Mouse (Mus musculus) stomach, postnatal 0 days (tissue): ENCODE measurements around the gene Pcyt1b.

Experiments
- CTCF ChIP-seq: IDR thresholded peaks from 2 replicates; pipeline ENCODE4 v1.5.1; 2016; ENCODE audit warnings: antibody characterized with exemption, low read depth, mild to moderate bottlenecking, moderate library complexity
- EP300 ChIP-seq: optimal IDR thresholded peaks from 2 replicates; pipeline ENCODE3; 2016; ENCODE audit warnings: antibody characterized with exemption

GRCm38 (mm10) chrX:93749165-93749564 lies 94.5 kb downstream of the Pcyt1b start:
- no peak for TF ChIP-seq CTCF
- no peak for TF ChIP-seq EP300
